Mouse (Mus musculus) spleen, adult 2 months (tissue): ENCODE measurements around the gene Camk2b. TPM values are rescaled to one million over a fixed set of nuclear protein-coding genes. Genes with fewer than 3 reads are reported as not detected.

Experiments used
- DNase-seq, 2 experiments: peaks; one replicate each; pipeline versions ENCODE4 v3.0.0 to v3.0.0-alpha.2; 2012 to 2021; ENCODE audit warnings: low spot score in 2 of 2, low read depth in 1 of 2
- H3K27ac ChIP-seq: fragments of 200-500 bp; 2 replicates; pipeline ENCODE4 v1.5.1; 2012; ENCODE audit warnings: low read length, inconsistent platforms; ENCODE audit not compliant: insufficient read depth
- H3K27me3 ChIP-seq: fragments of 200-500 bp; 2 replicates; pipeline ENCODE4 v1.6.1; 2012; ENCODE audit warnings: mild to moderate bottlenecking, moderate library complexity, low read length, inconsistent platforms; ENCODE audit not compliant: control insufficient read depth, insufficient read depth
- H3K36me3 ChIP-seq: fragments of 200-500 bp; 2 replicates; pipeline ENCODE4 v1.6.1; 2012; ENCODE audit warnings: mild to moderate bottlenecking, low read length, inconsistent platforms; ENCODE audit not compliant: control insufficient read depth, insufficient read depth
- H3K4me1 ChIP-seq: fragments of 200-500 bp; 2 replicates; pipeline ENCODE4 v1.6.1; 2011; ENCODE audit warnings: inconsistent platforms; ENCODE audit not compliant: control insufficient read depth, insufficient read depth, insufficient read length
- H3K4me3 ChIP-seq: fragments of 200-500 bp; 2 replicates; pipeline ENCODE4 v1.5.1; 2011; ENCODE audit warnings: mild to moderate bottlenecking, inconsistent platforms; ENCODE audit not compliant: insufficient read depth, insufficient read length; ENCODE audit errors: extremely low read depth
- CTCF ChIP-seq: fragments of 200-500 bp; IDR thresholded peaks from 2 replicates; pipeline ENCODE4 v1.5.1; 2011; ENCODE audit warnings: mild to moderate bottlenecking, inconsistent platforms; ENCODE audit not compliant: insufficient read depth, insufficient read length, insufficient replicate concordance; ENCODE audit errors: extremely low read depth
- POLR2A ChIP-seq: fragments of 200-500 bp; IDR thresholded peaks from 2 replicates; pipeline ENCODE4 v1.6.1; 2011; ENCODE audit warnings: low read depth, low read length, inconsistent platforms
- WGBS: fragments of 180-500 bp; shearing (Covaris S2); methylation state at CpG from one replicate; pipeline ENCODE4 v1.1.7; 2018; 5-methylcytosine and 5-hydroxymethylcytosine counted together
- polyA plus RNA-seq: library from polyadenylated mRNA; depleted of rRNA; stranded (reverse); fragments of >200 nt; gene quantifications from 2 replicates; pipeline ENCODE4 v1.2.3, GENCODE M21; 2012

Camk2b gene
- polyA plus RNA-seq, 1 experiment = 7.8 TPM

GRCm38 (mm10) chr11:6003046-6003639, 63.0 kb downstream of the Camk2b start:
- H3K36me3 ChIP-seq = peaks cover 6% of the 10 kb centered on the region
- no peak overlapping the region for H3K4me3 ChIP-seq
- TF ChIP-seq POLR2A (no peak), CTCF (no peak; the same call in 1 of the 2 replicates)
- 47% methylated on average over 2 of the region's 2 CpGs for WGBS
- H3K27ac ChIP-seq = peak overlapping the region; percentile 31
- H3K4me1 ChIP-seq = peaks cover 58% of the 10 kb centered on the region
- H3K27me3 ChIP-seq = no peaks in the 10 kb centered on the region
- DNase-seq = no peak

- Histone ChIP-seq H3K27me3 (no peaks in the 10 kb centered on the region), H3K4me1 (peaks cover 58% of the 10 kb centered on the region), H3K36me3 (peaks cover 2% of the 10 kb centered on the region), H3K4me3 (no peak overlapping the region), H3K27ac (no peak overlapping the region)
- 84% methylated on average over 9 of the region's 9 CpGs for whole genome bisulfite sequencing
- TF ChIP-seq POLR2A (no peak), CTCF (no peak)
- DNase-seq = no peak
These were observed 64.0 kb downstream of the Camk2b start for GRCm38 (mm10) chr11:6001981-6002649.

DNA sequence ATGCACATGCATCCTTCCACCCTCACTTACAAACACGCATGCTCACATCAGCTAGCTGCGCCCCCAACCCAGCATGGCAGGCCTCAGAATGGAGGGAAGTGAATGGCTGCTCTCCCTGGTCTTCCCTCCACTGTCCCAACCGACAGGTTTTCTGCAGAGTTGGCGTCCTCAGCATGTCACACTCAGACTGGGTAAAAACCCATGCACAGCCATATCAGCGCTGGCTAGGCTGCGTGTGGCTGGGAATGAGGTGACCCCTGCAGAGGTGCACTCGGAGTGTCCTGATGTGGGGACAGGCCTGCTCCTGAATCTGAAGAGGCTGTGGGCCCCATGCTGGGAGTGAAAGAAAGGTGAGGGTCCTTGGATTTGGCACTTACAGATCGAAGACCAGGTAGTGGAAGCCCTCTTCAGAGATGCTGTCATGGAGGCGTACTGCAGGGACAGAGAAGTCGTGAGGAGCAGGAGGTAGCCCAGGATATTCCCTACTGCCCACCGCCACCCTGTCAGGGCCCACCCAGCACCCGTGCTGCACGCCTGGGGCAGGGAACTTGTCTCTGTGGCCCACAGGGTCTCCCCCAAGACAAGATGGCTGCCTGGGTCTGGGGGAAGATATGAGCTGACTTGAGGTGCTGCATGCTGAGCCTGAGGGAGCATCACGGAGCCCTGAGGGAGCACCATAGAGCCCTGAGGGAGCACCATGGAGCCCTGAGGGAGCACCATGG, 65.0 kb downstream of the Camk2b start:
- Histone ChIP-seq H3K36me3 (no peaks in the 10 kb centered on the region), H3K4me1 (peaks cover 58% of the 10 kb centered on the region), H3K27me3 (no peaks in the 10 kb centered on the region), H3K27ac (peak overlapping the region; percentile 59), H3K4me3 (no peak overlapping the region)
- whole genome bisulfite sequencing = 72% methylated on average over 14 of the region's 14 CpGs
- no peak for DNase-seq
- TF ChIP-seq CTCF (no peak), POLR2A (no peak)

GRCm38 (mm10) chr11:5999832-6000771, 66.1 kb downstream of the Camk2b start:
- H3K36me3 ChIP-seq = no peaks in the 10 kb centered on the region

DNA sequence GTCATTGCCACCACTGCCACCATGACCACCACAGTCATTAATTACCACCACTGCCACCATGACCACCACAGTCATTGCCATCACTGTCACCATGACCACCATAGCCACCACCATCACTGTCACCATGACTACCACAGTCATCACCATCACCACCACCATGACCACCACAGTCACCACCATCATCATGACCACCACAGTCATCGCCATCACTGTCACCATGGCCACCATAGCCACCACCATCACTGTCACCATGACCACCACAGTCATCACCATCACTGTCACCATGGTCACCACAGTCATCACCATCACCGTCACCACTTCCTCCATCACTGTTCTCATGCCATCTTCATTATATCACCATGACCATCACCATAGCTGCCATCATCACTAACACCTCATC, 67.7 kb downstream of the Camk2b start:
- no peak overlapping the region for H3K27ac ChIP-seq
- H3K4me3 ChIP-seq = no peak overlapping the region
- no peak for TF ChIP-seq CTCF
- no peak for TF ChIP-seq POLR2A
- DNase-seq = no peak
- H3K4me1 ChIP-seq = peaks cover 41% of the 10 kb centered on the region
- WGBS = 90% methylated on average over 2 of the region's 2 CpGs
- H3K27me3 ChIP-seq = no peaks in the 10 kb centered on the region
- H3K36me3 ChIP-seq = no peaks in the 10 kb centered on the region

More at GRCm38 (mm10) chr11:5999832-6000771, 66.1 kb downstream of the Camk2b start:
- DNase-seq = peak; percentile 42 to 54
- 2% methylated on average over 8 of the region's 8 CpGs for WGBS
- H3K4me1 ChIP-seq = peaks cover 55% of the 10 kb centered on the region
- H3K4me3 ChIP-seq = no peak overlapping the region
- TF ChIP-seq CTCF (no peak), POLR2A (no peak)
- peak overlapping the region; percentile 83 for H3K27ac ChIP-seq
- H3K27me3 ChIP-seq = no peaks in the 10 kb centered on the region

DNA sequence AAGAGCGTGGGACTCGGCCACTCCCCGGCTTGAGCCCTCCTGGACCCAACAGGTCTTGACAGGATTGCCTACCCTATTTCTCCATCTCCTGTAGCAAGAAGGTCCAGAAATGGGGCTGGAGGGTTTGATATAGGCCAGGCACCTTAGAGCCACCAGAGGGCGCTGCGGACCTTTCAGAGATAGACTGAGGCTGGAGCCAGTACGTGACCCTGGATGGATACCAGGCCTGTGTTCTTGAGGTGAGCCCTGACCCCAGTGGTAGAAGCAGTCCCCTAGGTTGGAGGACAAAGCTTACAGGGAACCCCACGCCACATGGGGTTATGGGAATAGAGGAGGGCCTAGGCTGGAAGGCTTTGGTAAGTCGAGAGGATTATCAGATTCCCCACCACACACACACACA, 70.2 kb downstream of the Camk2b start:
- H3K4me3 ChIP-seq = no peak overlapping the region
- no peaks in the 10 kb centered on the region for H3K36me3 ChIP-seq
- peak; percentile 57 to 79 for DNase-seq
- 17% methylated on average over 8 of the region's 8 CpGs for WGBS
- H3K27me3 ChIP-seq = no peaks in the 10 kb centered on the region
- peak; percentile 90 for TF ChIP-seq CTCF
- TF ChIP-seq POLR2A = no peak
- H3K4me1 ChIP-seq = peaks cover 18% of the 10 kb centered on the region
- no peak overlapping the region for H3K27ac ChIP-seq
